Mouse (Mus musculus) A20 (cell line): ENCODE data around the gene Dact2.

ENCODE experiments used
- DNase-seq: peaks from one replicate; pipeline ENCODE4 v3.0.0-alpha.2; 2011; ENCODE audit warnings: low read depth, low spot score

Gene Dact2

DNA sequence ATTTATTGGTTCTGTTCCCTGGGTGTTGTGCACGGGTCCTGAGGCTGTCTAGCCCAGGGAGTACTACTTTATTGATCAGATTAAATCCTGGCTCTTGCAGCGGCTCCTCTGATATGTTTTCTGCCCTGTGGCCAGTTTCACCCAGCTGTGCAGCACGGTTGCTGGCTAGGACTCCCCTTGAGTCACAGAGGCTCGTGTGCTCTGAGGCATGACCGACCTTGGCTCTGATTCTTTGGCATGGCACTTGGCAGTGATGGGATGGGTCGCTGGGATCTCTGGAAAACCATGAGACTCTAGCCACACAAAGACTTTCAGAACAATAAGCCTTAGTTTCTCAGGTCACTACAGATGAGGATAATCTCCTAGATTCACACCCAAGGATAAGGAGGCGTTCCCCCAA is 8.7 kb upstream of the Dact2 start:
- no peak for DNase-seq

- no peak for DNase-seq
These were observed 3.0 kb upstream of the Dact2 start for GRCm38 (mm10) chr17:14207093-14207561.

- DNase-seq: peak; percentile 62
These were observed 2.0 kb upstream of the Dact2 start for GRCm38 (mm10) chr17:14206062-14206461.

GRCm38 (mm10) chr17:14205236-14205635 is 1.1 kb upstream of the Dact2 start:
- no peak for DNase-seq

GRCm38 (mm10) chr17:14203121-14203941 is 773 bp downstream of the Dact2 start:
- DNase-seq: no peak

DNA sequence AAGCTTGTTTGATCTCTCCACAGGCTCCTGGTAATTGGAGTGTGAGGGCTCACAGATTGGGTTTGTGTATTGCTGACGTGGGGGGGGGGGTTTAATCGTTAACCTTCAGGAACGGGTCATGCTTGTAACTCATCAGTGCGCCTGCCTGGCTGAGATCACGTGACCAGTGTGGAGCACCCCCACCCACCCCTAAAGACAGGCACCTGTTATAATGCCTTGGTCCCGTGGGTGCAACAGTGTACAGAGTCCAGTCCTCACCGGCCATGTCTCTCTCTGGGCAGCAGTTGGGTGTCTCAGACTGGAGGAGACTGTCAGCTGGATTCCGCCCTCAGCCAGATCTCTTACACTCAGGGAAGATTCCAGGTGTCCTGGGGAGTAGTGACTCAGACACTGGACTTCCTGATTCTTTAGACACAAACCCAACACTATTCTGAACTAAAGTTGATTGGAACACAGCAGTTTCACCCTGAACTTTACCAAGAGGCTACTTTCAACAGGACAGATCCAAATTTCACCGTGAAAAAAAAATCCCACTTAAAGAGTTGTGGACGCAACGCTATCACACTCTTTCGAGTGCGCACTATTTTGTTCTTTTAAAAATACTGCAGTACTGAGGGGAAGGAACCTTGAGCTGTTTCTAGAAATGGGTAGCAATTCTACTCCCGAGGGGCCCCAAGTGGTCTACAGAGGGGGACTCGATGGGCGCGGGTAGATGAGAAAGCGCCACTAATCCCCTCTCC is 1.6 kb downstream of the Dact2 start:
- no peak for DNase-seq

GRCm38 (mm10) chr17:14201281-14201787 is 2.8 kb downstream of the Dact2 start:
- DNase-seq: no peak

DNA sequence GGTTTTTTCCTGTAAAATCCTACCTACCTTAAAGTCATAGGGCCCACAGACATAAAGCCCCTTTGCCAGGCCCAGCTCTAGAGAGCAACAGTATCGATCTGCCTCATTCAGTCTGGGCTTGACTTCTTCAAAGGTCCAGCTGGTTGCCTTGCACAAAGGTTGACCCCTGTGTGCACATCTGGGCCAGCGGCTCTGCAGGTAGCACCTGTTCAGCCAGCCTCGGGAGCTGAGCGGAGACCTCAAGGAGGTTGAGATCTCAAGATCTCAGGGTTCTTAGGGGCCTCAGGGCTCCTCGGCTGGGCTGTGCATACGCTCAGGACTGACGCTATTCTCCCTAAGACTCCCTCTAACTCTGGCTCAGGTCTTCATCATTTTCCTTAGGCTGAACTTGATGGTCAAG is 3.9 kb downstream of the Dact2 start:
- DNase-seq: no peak

- no peak for DNase-seq
These were observed 4.5 kb downstream of the Dact2 start for GRCm38 (mm10) chr17:14199621-14200020.

- DNase-seq: no peak
These were observed 11.2 kb downstream of the Dact2 start for GRCm38 (mm10) chr17:14192924-14193323.

DNA sequence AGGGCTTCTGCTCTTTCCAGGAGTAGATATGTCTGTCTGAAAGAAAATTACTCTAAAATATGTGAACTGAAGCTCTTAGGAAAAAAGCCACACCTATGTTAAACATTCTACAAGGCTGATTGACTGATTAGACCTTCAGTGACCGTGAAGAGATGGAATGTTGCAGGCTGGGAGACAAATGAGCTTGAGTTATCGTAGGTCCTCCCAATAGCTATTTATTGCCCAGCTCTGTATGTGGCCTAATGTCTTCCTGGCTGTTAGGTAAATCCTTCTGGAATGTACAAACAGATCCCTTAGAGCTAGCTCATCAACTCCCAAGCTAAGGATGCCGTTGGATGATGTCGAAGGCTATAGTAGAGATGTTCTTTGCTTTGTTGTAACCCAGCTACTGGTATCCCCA is 11.7 kb downstream of the Dact2 start:
- DNase-seq: no peak

DNA sequence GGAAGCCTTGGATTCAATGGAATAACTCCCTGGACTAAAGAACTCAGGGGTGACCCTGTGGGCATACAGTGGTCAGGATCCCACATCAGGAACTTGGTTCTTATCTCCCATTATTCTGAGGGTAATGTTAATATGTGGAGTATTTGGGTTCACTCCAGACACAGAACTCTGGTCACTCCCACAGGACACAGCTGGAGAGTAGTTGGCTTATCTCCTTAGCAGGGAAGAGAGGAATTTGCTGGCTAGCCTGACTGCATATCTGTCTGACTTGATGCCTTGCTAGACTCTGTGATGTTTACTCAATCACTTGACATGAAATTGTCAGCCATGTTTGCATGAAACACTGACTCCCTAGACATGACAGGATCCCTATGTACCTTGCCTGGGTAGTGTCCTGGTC is 15.6 kb downstream of the Dact2 start:
- DNase-seq: no peak

- DNase-seq: no peak
These were observed 17.0 kb downstream of the Dact2 start for GRCm38 (mm10) chr17:14187096-14187495.

DNA sequence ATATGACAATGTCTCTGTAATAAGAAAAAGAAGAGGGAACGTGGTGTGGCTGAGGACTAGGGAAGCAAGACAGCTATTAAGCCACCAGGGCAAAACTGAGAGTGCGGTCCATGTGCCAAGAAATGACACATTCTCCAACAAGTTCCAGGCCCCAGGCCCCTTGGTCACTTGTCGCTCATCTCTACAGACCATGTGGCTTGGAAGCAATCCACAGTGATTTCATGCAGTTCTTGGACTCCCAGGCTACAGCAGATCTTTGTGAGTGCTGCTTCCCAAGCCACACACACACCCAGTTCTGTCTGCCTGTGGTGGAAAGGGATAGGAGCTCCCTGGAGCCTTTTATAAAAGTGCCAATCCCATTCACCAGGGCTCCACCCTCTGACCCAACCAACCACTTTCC is 17.9 kb downstream of the Dact2 start:
- no peak for DNase-seq

DNA sequence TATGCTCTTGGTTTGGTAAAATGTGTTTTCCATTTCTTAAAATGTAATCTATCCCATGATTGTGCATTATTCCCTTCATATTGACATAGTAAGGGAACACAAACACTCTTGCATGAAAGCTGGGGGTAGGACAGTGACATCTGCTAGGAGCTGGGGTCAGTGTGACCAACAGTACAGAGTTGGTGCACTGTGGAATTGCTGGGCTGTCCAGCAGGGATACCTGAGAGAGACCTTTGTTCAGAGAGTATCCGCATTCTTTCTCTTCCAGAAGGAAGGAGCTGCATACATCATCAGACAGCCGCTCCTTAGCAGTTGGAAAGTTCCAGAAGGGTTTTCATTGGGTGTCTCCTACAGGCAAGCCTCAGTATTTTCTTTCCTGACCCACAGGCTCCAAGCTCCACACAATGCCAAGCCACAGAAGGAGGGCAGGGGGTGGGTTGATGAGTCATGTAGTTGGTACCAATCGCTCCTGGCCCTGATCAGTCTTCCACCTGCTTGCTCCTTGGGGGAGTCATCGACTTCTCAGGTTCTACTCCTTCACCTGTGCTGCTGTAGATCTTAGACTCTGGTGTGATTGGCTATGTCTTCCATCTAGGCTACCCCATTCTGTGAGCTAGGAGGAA is 19.8 kb downstream of the Dact2 start:
- DNase-seq: no peak

DNA sequence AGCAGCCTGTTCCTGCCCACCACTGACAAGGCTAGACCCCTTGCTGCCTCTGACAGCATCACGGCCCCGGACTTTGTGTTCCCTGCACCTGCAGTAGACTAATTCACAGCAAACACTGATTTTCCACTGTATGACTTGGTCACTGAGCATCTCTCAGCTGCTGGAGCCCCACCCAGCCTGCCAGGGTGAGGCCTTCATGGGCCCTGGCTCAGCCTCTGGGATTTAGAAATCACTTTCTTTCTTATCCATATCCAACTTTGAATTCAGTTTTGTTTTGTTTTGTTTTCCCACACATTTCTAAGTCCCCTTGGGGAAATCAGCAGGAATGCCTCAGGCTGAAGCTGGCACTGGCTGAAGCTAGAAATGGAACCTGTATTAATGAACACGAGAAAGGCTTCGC is 20.4 kb downstream of the Dact2 start:
- no peak for DNase-seq

- no peak for DNase-seq
These were observed 21.2 kb downstream of the Dact2 start for GRCm38 (mm10) chr17:14182860-14183259.

- DNase-seq: no peak
These were observed 25.2 kb downstream of the Dact2 start for GRCm38 (mm10) chr17:14178911-14179310.

GRCm38 (mm10) chr17:14178475-14178874 is 25.6 kb downstream of the Dact2 start:
- no peak for DNase-seq

- no peak for DNase-seq
These were observed 26.1 kb downstream of the Dact2 start for GRCm38 (mm10) chr17:14178049-14178448.

GRCm38 (mm10) chr17:14177018-14177417 is 27.1 kb downstream of the Dact2 start:
- DNase-seq: no peak

DNA sequence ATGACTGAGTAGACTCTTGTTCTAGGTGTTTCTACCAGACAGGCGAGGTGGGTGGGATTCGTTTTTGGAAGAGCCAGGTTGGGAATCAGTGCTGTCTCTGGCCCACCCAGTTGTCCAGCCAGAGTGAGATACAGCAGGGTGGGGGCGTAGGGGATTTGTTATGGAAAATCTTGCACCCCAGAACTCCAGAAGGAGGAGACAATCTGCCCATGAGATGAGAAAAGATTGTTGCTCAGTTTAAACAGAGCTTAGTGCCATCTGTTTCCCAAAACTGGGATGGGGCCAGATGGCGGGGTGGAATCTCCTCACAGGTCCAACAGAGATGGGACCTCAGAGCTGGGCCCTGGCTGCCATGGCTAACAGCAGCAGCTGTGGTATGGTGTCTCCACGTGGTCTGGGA is 28.4 kb downstream of the Dact2 start:
- no peak for DNase-seq
